Mouse (Mus musculus) forebrain, embryonic 14.5 days (tissue): ENCODE data around the gene Znhit6. TPM values are rescaled to one million over a fixed set of nuclear protein-coding genes. Genes with fewer than 3 reads are reported as not detected.

Source experiments
- ATAC-seq: fragments of 200-750 bp; cut with Nextera tagmentation; 2 replicates; pipeline ENCODE4 v1.8.0; 2017; ENCODE audit warnings: mild to moderate bottlenecking, moderate library complexity
- DNase-seq: peaks from one replicate; pipeline ENCODE4 v3.0.0-alpha.2; 2015; ENCODE audit warnings: low spot score
- H3K27ac ChIP-seq: fragments of 300-500 bp; sonication (generic); 2 replicates; pipeline ENCODE4 v1.5.1; 2014; ENCODE audit warnings: low read depth, mild to moderate bottlenecking, control low read depth, low read length, moderate library complexity
- H3K27me3 ChIP-seq: fragments of 300-500 bp; sonication (generic); replicated peaks from 2 replicates; pipeline ENCODE4 v1.6.1; 2014; ENCODE audit warnings: low read length, control low read depth, mixed read lengths; ENCODE audit not compliant: control insufficient read depth, insufficient read depth
- H3K36me3 ChIP-seq: fragments of 300-500 bp; sonication (generic); 2 replicates; pipeline ENCODE4 v1.6.1; 2014; ENCODE audit warnings: low read length, control low read depth; ENCODE audit not compliant: control insufficient read depth, insufficient read depth
- H3K4me1 ChIP-seq: fragments of 300-500 bp; sonication (generic); 2 replicates; pipeline ENCODE4 v1.6.1; 2014; ENCODE audit warnings: antibody characterized with exemption, low read length, control low read depth; ENCODE audit not compliant: control insufficient read depth, insufficient read depth
- H3K4me2 ChIP-seq: fragments of 300-500 bp; sonication (generic); 2 replicates; pipeline ENCODE4 v1.6.1; 2014; ENCODE audit warnings: mild to moderate bottlenecking, control low read depth, low read length
- H3K4me3 ChIP-seq: fragments of 300-500 bp; sonication (generic); 2 replicates; pipeline ENCODE4 v1.5.1; 2014; ENCODE audit warnings: low read depth, low read length, control low read depth
- H3K9ac ChIP-seq: fragments of 300-500 bp; sonication (generic); 2 replicates; pipeline ENCODE4 v1.6.1; 2014; ENCODE audit warnings: mild to moderate bottlenecking, low read length, control low read depth, moderate library complexity
- H3K9me3 ChIP-seq: fragments of 300-500 bp; sonication (generic); replicated peaks from 2 replicates; pipeline ENCODE4 v1.6.1; 2016; ENCODE audit warnings: low read length, control low read depth, mixed read lengths; ENCODE audit not compliant: control insufficient read depth
- WGBS: fragments of 180-500 bp; shearing (Covaris S2); extraction: QIAGEN DNeasy Blood & Tissue Kit; methylation state at CpG from one replicate; pipeline ENCODE4 v1.1.7; 2014; 5-methylcytosine and 5-hydroxymethylcytosine counted together
- polyA plus RNA-seq: library from polyadenylated mRNA; unstranded; fragments of >200 nt; fragmentation: Nextera tagmentation; extraction: Ambion mirVana; gene quantifications from 2 replicates; pipeline ENCODE4 v1.2.1, GENCODE M21; 2014

The Znhit6 gene
- polyA plus RNA-seq, 1 experiment from 2014 or later, result 28.0 TPM

DNA sequence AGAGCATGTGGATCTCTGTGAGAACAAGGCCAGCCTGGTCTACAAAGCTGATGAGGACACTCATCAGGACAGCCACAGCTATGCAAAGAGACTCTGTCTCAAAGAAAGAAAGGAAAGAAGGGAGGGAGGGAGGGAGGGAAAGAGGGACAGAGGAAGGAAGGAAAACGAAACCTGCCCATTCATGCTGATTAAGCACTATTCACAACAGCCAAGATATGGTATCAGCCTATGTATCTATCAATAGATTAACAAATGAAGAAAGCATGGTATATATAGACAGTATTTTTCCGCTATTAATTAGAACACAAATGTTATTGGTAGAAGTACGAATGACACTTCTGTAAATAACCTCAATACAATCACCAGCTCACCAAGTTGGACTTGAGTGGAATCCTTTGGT, 1.5 kb upstream of the Znhit6 start:
- peaks cover 14% of the 10 kb centered on the region for H3K36me3 ChIP-seq
- H3K9ac ChIP-seq, result no peak overlapping the region
- H3K27me3 ChIP-seq, result no peaks in the 10 kb centered on the region
- H3K4me1 ChIP-seq, result peaks cover 9% of the 10 kb centered on the region
- no peak for ATAC-seq
- no peak overlapping the region for H3K4me3 ChIP-seq
- no peak overlapping the region for H3K4me2 ChIP-seq
- no peak overlapping the region for H3K27ac ChIP-seq
- H3K9me3 ChIP-seq, result no peaks in the 10 kb centered on the region
- 87% methylated on average over 3 of the region's 3 CpGs for WGBS
- DNase-seq, result no peak

DNA sequence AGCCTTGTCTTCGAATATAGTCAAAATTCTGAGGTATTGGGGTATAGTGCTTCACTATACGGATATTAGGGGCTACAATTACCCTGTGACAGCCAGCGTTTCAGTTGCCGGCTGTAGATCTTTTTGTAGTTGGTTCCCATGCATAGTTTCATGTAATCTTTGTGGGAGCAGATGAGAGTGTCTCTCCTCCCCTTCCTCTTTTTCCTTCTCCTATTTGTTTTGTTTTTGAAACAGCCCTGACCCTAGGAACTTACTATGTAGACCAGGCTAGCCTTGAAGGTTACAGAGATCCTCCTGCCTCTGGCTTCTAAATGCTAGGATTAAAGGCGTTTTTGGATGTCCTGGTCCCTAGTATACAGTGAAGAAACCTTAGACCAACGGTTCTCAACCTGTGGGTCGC, 665 bp upstream of the Znhit6 start:
- H3K9ac ChIP-seq, result no peak overlapping the region
- no peak overlapping the region for H3K4me3 ChIP-seq
- H3K27ac ChIP-seq, result no peak overlapping the region
- H3K36me3 ChIP-seq, result peaks cover 15% of the 10 kb centered on the region
- H3K9me3 ChIP-seq, result no peaks in the 10 kb centered on the region
- peaks cover 9% of the 10 kb centered on the region for H3K4me1 ChIP-seq
- ATAC-seq (no peak; the same call in 1 of the 2 replicates), DNase-seq (no peak)
- no peaks in the 10 kb centered on the region for H3K27me3 ChIP-seq
- WGBS, result 81% methylated on average over 7 of the region's 7 CpGs
- H3K4me2 ChIP-seq, result peak overlapping the region; percentile 79; the same call in 1 of the 2 replicates

- WGBS, result 0% methylated on average over 11 of the region's 11 CpGs
- DNase-seq, result no peak
- ATAC-seq, result no peak; the same call in 1 of the 2 replicates
Measured at GRCm38 (mm10) chr3:145576482-145576822, 447 bp downstream of the Znhit6 start.

GRCm38 (mm10) chr3:145576876-145577275, 871 bp downstream of the Znhit6 start:
- H3K9me3 ChIP-seq, result no peaks in the 10 kb centered on the region
- no peaks in the 10 kb centered on the region for H3K27me3 ChIP-seq
- peak overlapping the region; percentile 72 for H3K4me3 ChIP-seq
- H3K36me3 ChIP-seq, result peaks cover 19% of the 10 kb centered on the region
- H3K4me1 ChIP-seq, result peaks cover 9% of the 10 kb centered on the region
- ATAC-seq (no peak; the same call in 1 of the 2 replicates), DNase-seq (no peak)
- 33% methylated on average over 15 of the region's 15 CpGs for WGBS
- no peak overlapping the region for H3K27ac ChIP-seq
- peak overlapping the region; percentile 79 for H3K4me2 ChIP-seq
- peak overlapping the region; percentile 72 for H3K9ac ChIP-seq

More at GRCm38 (mm10) chr3:145576482-145576822, 447 bp downstream of the Znhit6 start:
- Histone ChIP-seq H3K4me1 (peaks cover 9% of the 10 kb centered on the region), H3K27ac (peak overlapping the region; percentile 21; the same call in 1 of the 2 replicates), H3K9ac (peak overlapping the region; percentile 72), H3K27me3 (no peaks in the 10 kb centered on the region), H3K36me3 (peaks cover 19% of the 10 kb centered on the region), H3K4me3 (peak overlapping the region; percentile 72), H3K4me2 (peak overlapping the region; percentile 79), H3K9me3 (no peaks in the 10 kb centered on the region)

GRCm38 (mm10) chr3:145583043-145583442, 7.0 kb downstream of the Znhit6 start:
- H3K4me2 ChIP-seq, result no peak overlapping the region
- H3K9ac ChIP-seq, result no peak overlapping the region
- H3K27ac ChIP-seq, result no peak overlapping the region
- H3K4me3 ChIP-seq, result no peak overlapping the region
- H3K36me3 ChIP-seq, result peaks cover 48% of the 10 kb centered on the region
- ATAC-seq (no peak), DNase-seq (no peak)
- H3K4me1 ChIP-seq, result no peaks in the 10 kb centered on the region
- no peaks in the 10 kb centered on the region for H3K9me3 ChIP-seq
- 87% methylated on average over 4 of the region's 4 CpGs for whole genome bisulfite sequencing
- no peaks in the 10 kb centered on the region for H3K27me3 ChIP-seq

GRCm38 (mm10) chr3:145583522-145584200, 7.7 kb downstream of the Znhit6 start:
- no peak overlapping the region for H3K4me2 ChIP-seq
- no peak overlapping the region for H3K4me3 ChIP-seq
- peaks cover 43% of the 10 kb centered on the region for H3K36me3 ChIP-seq
- H3K9ac ChIP-seq, result no peak overlapping the region
- H3K27ac ChIP-seq, result no peak overlapping the region
- no peaks in the 10 kb centered on the region for H3K27me3 ChIP-seq
- ATAC-seq (peak; percentile 40; the same call in 1 of the 2 replicates), DNase-seq (peak; percentile 64)
- WGBS, result 63% methylated on average over 3 of the region's 3 CpGs
- no peaks in the 10 kb centered on the region for H3K4me1 ChIP-seq
- H3K9me3 ChIP-seq, result no peaks in the 10 kb centered on the region

- H3K36me3 ChIP-seq, result peaks cover 60% of the 10 kb centered on the region
- no peak overlapping the region for H3K4me3 ChIP-seq
- H3K9ac ChIP-seq, result no peak overlapping the region
- WGBS, result 94% methylated on average over 4 of the region's 4 CpGs
- H3K9me3 ChIP-seq, result no peaks in the 10 kb centered on the region
- no peak overlapping the region for H3K27ac ChIP-seq
- DNase-seq (no peak), ATAC-seq (no peak)
- no peak overlapping the region for H3K4me2 ChIP-seq
- H3K4me1 ChIP-seq, result no peaks in the 10 kb centered on the region
- H3K27me3 ChIP-seq, result no peaks in the 10 kb centered on the region
Measured at GRCm38 (mm10) chr3:145590562-145590961, 14.6 kb downstream of the Znhit6 start.

GRCm38 (mm10) chr3:145591841-145592542, 16.0 kb downstream of the Znhit6 start:
- Histone ChIP-seq H3K4me2 (no peak overlapping the region), H3K27me3 (no peaks in the 10 kb centered on the region), H3K36me3 (peaks cover 51% of the 10 kb centered on the region), H3K4me3 (no peak overlapping the region), H3K4me1 (no peaks in the 10 kb centered on the region), H3K9me3 (no peaks in the 10 kb centered on the region), H3K9ac (no peak overlapping the region), H3K27ac (no peak overlapping the region)
- no peak for ATAC-seq
- 90% methylated on average over 6 of the region's 6 CpGs for WGBS
- DNase-seq, result no peak

DNA sequence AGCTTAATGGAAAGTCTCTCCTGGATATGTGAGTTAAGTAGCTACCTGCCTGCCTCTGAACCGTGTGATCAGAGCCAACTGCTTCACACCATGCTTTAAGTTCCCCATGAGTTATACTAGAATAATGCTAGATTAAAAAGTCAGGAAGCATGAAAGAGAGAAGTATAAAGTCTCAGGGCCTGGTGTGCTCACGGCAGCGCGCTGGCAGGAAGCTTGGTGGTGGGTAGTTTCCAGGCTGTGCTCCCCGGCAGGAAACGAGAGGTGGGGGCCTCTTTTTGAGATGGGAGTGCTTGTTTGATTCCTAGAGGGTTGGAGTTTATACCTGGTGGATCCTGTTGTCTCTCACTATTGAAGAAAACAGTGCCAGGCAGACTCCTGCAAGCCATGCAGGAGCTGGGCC, 19.3 kb downstream of the Znhit6 start:
- no peak overlapping the region for H3K4me2 ChIP-seq
- H3K4me1 ChIP-seq, result no peaks in the 10 kb centered on the region
- no peaks in the 10 kb centered on the region for H3K9me3 ChIP-seq
- no peak for DNase-seq
- ATAC-seq, result no peak
- 97% methylated on average over 6 of the region's 6 CpGs for WGBS
- H3K9ac ChIP-seq, result no peak overlapping the region
- no peaks in the 10 kb centered on the region for H3K27me3 ChIP-seq
- H3K27ac ChIP-seq, result no peak overlapping the region
- H3K36me3 ChIP-seq, result peaks cover 60% of the 10 kb centered on the region
- no peak overlapping the region for H3K4me3 ChIP-seq
